Mouse (Mus musculus): Measurements from ENCODE around the gene Gast. TPM values are rescaled to one million over a fixed set of nuclear protein-coding genes. Genes with fewer than 3 reads are reported as not detected.
"Not testable (repeated sequence)": the region's sequence is repeated elsewhere in the genome, so short reads cannot be mapped to it uniquely, and the experiment has no call there.

Gene Gast
- polyA plus RNA-seq, 2 experiments = 0.36 to 0.47 TPM

- no peaks in the 10 kb centered on the region for H3K36me3 ChIP-seq (ENCODE audit: control insufficient read depth, insufficient read depth, low read length)
- no peak overlapping the region for H3K9ac ChIP-seq (ENCODE audit: low read depth, low read length, severe bottlenecking)
- ATAC-seq (ENCODE audit: low FRiP score, low read depth) = no peak
- TF ChIP-seq POLR2A (IDR thresholded peaks at IDR 0.05; ENCODE audit: borderline replicate concordance, extremely low read depth, insufficient read depth, insufficient read length) = no peak
- WGBS = 81% methylated on average over 5 of the region's 5 CpGs
- H3K27me3 ChIP-seq (ENCODE audit: control insufficient read depth, insufficient read depth, low read length) = no peaks in the 10 kb centered on the region
- no peaks in the 10 kb centered on the region for H3K4me1 ChIP-seq (ENCODE audit: control insufficient read depth, insufficient read depth, low read length)
- H3K4me2 ChIP-seq (replicated peaks; ENCODE audit: low read depth, low read length, severe bottlenecking) = no peak overlapping the region
- no peak for DNase-seq (ENCODE audit: low spot score)
- H3K9me3 ChIP-seq (ENCODE audit: control insufficient read depth, low read length) = no peaks in the 10 kb centered on the region
- no peak overlapping the region for H3K4me3 ChIP-seq (replicated peaks; ENCODE audit: low read length)
- no peak overlapping the region for H3K27ac ChIP-seq (replicated peaks; ENCODE audit: low read depth, low read length)
These were observed 18.8 kb upstream of the Gast start for GRCm38 (mm10) chr11:100315439-100315838.

- peaks cover 19% of the 10 kb centered on the region for H3K36me3 ChIP-seq (ENCODE audit: control insufficient read depth, insufficient read depth, low read length)
- DNase-seq (ENCODE audit: low spot score) (no peak), ATAC-seq (ENCODE audit: low FRiP score, low read depth) (no peak)
- no peaks in the 10 kb centered on the region for H3K9me3 ChIP-seq (ENCODE audit: control insufficient read depth, low read length)
- H3K27me3 ChIP-seq (ENCODE audit: control insufficient read depth, insufficient read depth, low read length) = no peaks in the 10 kb centered on the region
- no peak overlapping the region for H3K4me3 ChIP-seq (replicated peaks; ENCODE audit: low read length)
- no peak overlapping the region for H3K4me2 ChIP-seq (replicated peaks; ENCODE audit: low read depth, low read length, severe bottlenecking)
- H3K4me1 ChIP-seq (ENCODE audit: control insufficient read depth, insufficient read depth, low read length) = no peaks in the 10 kb centered on the region
- TF ChIP-seq POLR2A (IDR thresholded peaks at IDR 0.05; ENCODE audit: borderline replicate concordance, extremely low read depth, insufficient read depth, insufficient read length) = no peak
- H3K27ac ChIP-seq (replicated peaks; ENCODE audit: low read depth, low read length) = no peak overlapping the region
- 52% methylated on average over 6 of the region's 6 CpGs for WGBS
- H3K9ac ChIP-seq (ENCODE audit: low read depth, low read length, severe bottlenecking) = no peak overlapping the region
These were observed 16.3 kb upstream of the Gast start for GRCm38 (mm10) chr11:100317826-100318380.

GRCm38 (mm10) chr11:100318529-100319451 is 15.4 kb upstream of the Gast start:
- no peak for TF ChIP-seq POLR2A (IDR thresholded peaks at IDR 0.05; ENCODE audit: borderline replicate concordance, extremely low read depth, insufficient read depth, insufficient read length)
- Histone ChIP-seq H3K36me3 (ENCODE audit: control insufficient read depth, insufficient read depth, low read length) (peaks cover 19% of the 10 kb centered on the region), H3K9ac (ENCODE audit: low read depth, low read length, severe bottlenecking) (no peak overlapping the region), H3K4me2 (replicated peaks; ENCODE audit: low read depth, low read length, severe bottlenecking) (peak overlapping the region; percentile 48), H3K27ac (replicated peaks; ENCODE audit: low read depth, low read length) (no peak overlapping the region), H3K9me3 (ENCODE audit: control insufficient read depth, low read length) (no peaks in the 10 kb centered on the region), H3K4me3 (replicated peaks; ENCODE audit: low read length) (peak overlapping the region; percentile 82), H3K4me1 (ENCODE audit: control insufficient read depth, insufficient read depth, low read length) (no peaks in the 10 kb centered on the region), H3K27me3 (ENCODE audit: control insufficient read depth, insufficient read depth, low read length) (no peaks in the 10 kb centered on the region)
- ATAC-seq (ENCODE audit: low FRiP score, low read depth) = no peak
- 86% methylated on average over 10 of the region's 10 CpGs for WGBS
- DNase-seq (ENCODE audit: low spot score) = no peak

- TF ChIP-seq POLR2A (IDR thresholded peaks at IDR 0.05; ENCODE audit: borderline replicate concordance, extremely low read depth, insufficient read depth, insufficient read length) = peak; percentile 82; the same call in 1 of the 2 replicates
- H3K4me1 ChIP-seq (ENCODE audit: control insufficient read depth, insufficient read depth, low read length) = no peaks in the 10 kb centered on the region
- no peaks in the 10 kb centered on the region for H3K9me3 ChIP-seq (ENCODE audit: control insufficient read depth, low read length)
- H3K27me3 ChIP-seq (ENCODE audit: control insufficient read depth, insufficient read depth, low read length) = no peaks in the 10 kb centered on the region
- WGBS = under 1% methylated on average over 41 of the region's 58 CpGs
- peak within 1 kb of the TSS; percentile 72 for H3K4me2 ChIP-seq (replicated peaks; ENCODE audit: low read depth, low read length, severe bottlenecking)
- peaks cover 19% of the 10 kb centered on the region for H3K36me3 ChIP-seq (ENCODE audit: control insufficient read depth, insufficient read depth, low read length)
- DNase-seq (ENCODE audit: low spot score) (peak; percentile 100), ATAC-seq (ENCODE audit: low FRiP score, low read depth) (peak; percentile 91)
- peak within 1 kb of the TSS; percentile 95 for H3K9ac ChIP-seq (ENCODE audit: low read depth, low read length, severe bottlenecking)
- peak within 1 kb of the TSS; percentile 96 for H3K27ac ChIP-seq (replicated peaks; ENCODE audit: low read depth, low read length)
- peak within 1 kb of the TSS; percentile 82 for H3K4me3 ChIP-seq (replicated peaks; ENCODE audit: low read length)
These were observed 14.6 kb upstream of the Gast start, which contains the start of gene Eif1 for GRCm38 (mm10) chr11:100319492-100320171. Gene Eif1 (plus strand): TSS chr11:100319885.

- ATAC-seq (ENCODE audit: low FRiP score, low read depth) = peak; percentile 86
- H3K4me2 ChIP-seq (replicated peaks; ENCODE audit: low read depth, low read length, severe bottlenecking) = peak overlapping the region; percentile 72
- peaks cover 19% of the 10 kb centered on the region for H3K36me3 ChIP-seq (ENCODE audit: control insufficient read depth, insufficient read depth, low read length)
- H3K27ac ChIP-seq (replicated peaks; ENCODE audit: low read depth, low read length) = peak overlapping the region; percentile 96
- no peaks in the 10 kb centered on the region for H3K27me3 ChIP-seq (ENCODE audit: control insufficient read depth, insufficient read depth, low read length)
- H3K9ac ChIP-seq (ENCODE audit: low read depth, low read length, severe bottlenecking) = peak overlapping the region; percentile 95
- H3K4me1 ChIP-seq (ENCODE audit: control insufficient read depth, insufficient read depth, low read length) = no peaks in the 10 kb centered on the region
- no peak for TF ChIP-seq POLR2A (IDR thresholded peaks at IDR 0.05; ENCODE audit: borderline replicate concordance, extremely low read depth, insufficient read depth, insufficient read length)
- 0% methylated on average over 25 of the region's 40 CpGs for WGBS
- peak overlapping the region; percentile 82 for H3K4me3 ChIP-seq (replicated peaks; ENCODE audit: low read length)
- no peaks in the 10 kb centered on the region for H3K9me3 ChIP-seq (ENCODE audit: control insufficient read depth, low read length)
- DNase-seq (ENCODE audit: low spot score) = peak; percentile 95
These were observed 14.0 kb upstream of the Gast start for GRCm38 (mm10) chr11:100320172-100320630.

- ATAC-seq (ENCODE audit: low FRiP score, low read depth); H3K9me3 ChIP-seq (ENCODE audit: control insufficient read depth, low read length); H3K4me1 ChIP-seq (ENCODE audit: control insufficient read depth, insufficient read depth, low read length); DNase-seq (ENCODE audit: low spot score); H3K27me3 ChIP-seq (ENCODE audit: control insufficient read depth, insufficient read depth, low read length): not testable (repeated sequence)
- Histone ChIP-seq H3K9ac (ENCODE audit: low read depth, low read length, severe bottlenecking) (peak overlapping the region; percentile 95), H3K4me3 (replicated peaks; ENCODE audit: low read length) (peak overlapping the region; percentile 82), H3K4me2 (replicated peaks; ENCODE audit: low read depth, low read length, severe bottlenecking) (peak overlapping the region; percentile 72), H3K36me3 (ENCODE audit: control insufficient read depth, insufficient read depth, low read length) (peaks cover 19% of the 10 kb centered on the region), H3K27ac (replicated peaks; ENCODE audit: low read depth, low read length) (peak overlapping the region; percentile 96)
- 17% methylated on average over 11 of the region's 11 CpGs for WGBS
These were observed 13.4 kb upstream of the Gast start for GRCm38 (mm10) chr11:100320701-100321410.
